Mouse (Mus musculus): Measurements from ENCODE around the gene Zfpm1.

DNA sequence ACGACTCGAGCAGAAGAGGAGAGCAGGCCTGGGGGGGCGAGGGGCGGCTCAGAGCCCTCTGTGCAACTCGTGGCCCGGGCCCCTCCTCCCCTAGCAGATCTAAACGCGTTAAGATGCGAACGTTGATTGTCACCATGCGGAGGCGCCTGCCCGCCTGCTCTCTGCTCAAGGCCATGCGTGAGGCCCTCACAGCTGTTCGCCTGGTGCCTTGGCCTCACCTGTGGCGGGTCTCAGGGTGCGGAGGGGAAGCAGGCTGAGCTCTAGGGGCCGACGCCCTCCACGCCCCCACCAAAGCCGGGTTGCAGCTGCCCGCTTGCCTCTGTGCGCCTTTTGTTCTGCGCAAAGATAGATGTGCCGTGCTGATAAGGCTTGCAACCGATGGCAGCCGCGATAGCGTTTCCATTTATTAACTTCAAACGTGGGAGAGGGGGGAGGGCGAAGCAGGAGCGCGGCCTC lies 2.3 kb downstream of the Zfpm1 start:
- TF ChIP-seq CTCF (IDR thresholded peaks at IDR 0.05; ENCODE audit: insufficient read depth, low read depth, low read length), result no peak
- no peak for TF ChIP-seq POLR2A (IDR thresholded peaks at IDR 0.05; ENCODE audit: insufficient read depth, low read depth, low read length)

Measured in olfactory bulb, adult 2 months (tissue).